Mouse (Mus musculus) forebrain, embryonic 16.5 days (tissue): ENCODE data around the gene Timm9. TPM values are rescaled to one million over a fixed set of nuclear protein-coding genes. Genes with fewer than 3 reads are reported as not detected.
"Not testable (repeated sequence)": the region's sequence is repeated elsewhere in the genome, so short reads cannot be mapped to it uniquely, and the experiment has no call there.

Source experiments
- ATAC-seq: fragments of 200-750 bp; cut with Nextera tagmentation; 2 replicates; pipeline ENCODE4 v1.8.0; 2017; ENCODE audit warnings: mild to moderate bottlenecking, moderate library complexity
- H3K27ac ChIP-seq: fragments of 300-500 bp; sonication (generic); 2 replicates; pipeline ENCODE4 v1.5.1; 2014; ENCODE audit warnings: low read length, control low read depth
- H3K27me3 ChIP-seq: fragments of 300-500 bp; sonication (generic); replicated peaks from 2 replicates; pipeline ENCODE4 v1.6.1; 2014; ENCODE audit warnings: low read length; ENCODE audit not compliant: control insufficient read depth, insufficient read depth
- H3K36me3 ChIP-seq: fragments of 300-500 bp; sonication (generic); 2 replicates; pipeline ENCODE4 v1.6.1; 2014; ENCODE audit not compliant: control insufficient read depth, insufficient read depth
- H3K4me1 ChIP-seq: fragments of 300-500 bp; sonication (generic); replicated peaks from 2 replicates; pipeline ENCODE4 v1.6.1; 2014; ENCODE audit warnings: low read length; ENCODE audit not compliant: control insufficient read depth, insufficient read depth
- H3K4me2 ChIP-seq: fragments of 300-500 bp; sonication (generic); 2 replicates; pipeline ENCODE4 v1.6.1; 2014; ENCODE audit warnings: mild to moderate bottlenecking, low read length, control low read depth
- H3K4me3 ChIP-seq: fragments of 300-500 bp; sonication (generic); replicated peaks from 2 replicates; pipeline ENCODE4 v1.5.1; 2014; ENCODE audit warnings: mild to moderate bottlenecking, low read length, control low read depth
- H3K9ac ChIP-seq: fragments of 300-500 bp; sonication (generic); replicated peaks from 2 replicates; pipeline ENCODE4 v1.6.1; 2014; ENCODE audit warnings: low read depth, low read length, control low read depth
- H3K9me3 ChIP-seq: fragments of 300-500 bp; sonication (generic); 2 replicates; pipeline ENCODE4 v1.6.1; 2016; ENCODE audit warnings: low read length; ENCODE audit not compliant: control insufficient read depth
- WGBS: fragments of 180-500 bp; shearing (Covaris S2); extraction: QIAGEN DNeasy Blood & Tissue Kit; methylation state at CpG from one replicate; pipeline ENCODE4 v1.1.7; 2014; 5-methylcytosine and 5-hydroxymethylcytosine counted together
- polyA plus RNA-seq: library from polyadenylated mRNA; unstranded; fragments of >200 nt; fragmentation: Nextera tagmentation; extraction: Ambion mirVana; gene quantifications from 2 replicates; pipeline ENCODE4 v1.2.1, GENCODE M21; 2015

Timm9 gene
- polyA plus RNA-seq, 1 experiment from 2014 or later = 105 TPM

DNA sequence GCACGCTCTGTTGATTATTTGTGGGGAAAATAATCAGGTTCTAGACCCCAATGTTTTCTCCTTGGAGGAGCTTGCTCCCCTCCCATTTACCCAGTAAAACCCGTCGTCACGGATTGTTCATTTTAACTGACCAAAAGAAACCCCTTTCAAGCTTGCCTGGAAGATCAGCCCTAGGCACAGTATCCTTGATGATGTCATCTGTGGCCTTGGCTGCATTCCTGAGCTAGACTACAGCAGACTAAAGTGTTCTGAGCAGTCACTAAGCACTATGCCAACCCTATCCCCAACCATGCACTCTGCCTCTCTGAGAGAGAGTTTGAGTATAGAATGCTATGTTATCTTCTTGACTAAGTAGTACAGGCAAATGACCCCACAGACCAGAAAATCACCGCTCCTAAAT lies 20.1 kb downstream of the Timm9 start:
- H3K27ac ChIP-seq = no peak overlapping the region
- WGBS = 59% methylated on average over 5 of the region's 5 CpGs
- H3K9ac ChIP-seq = no peak overlapping the region
- H3K27me3 ChIP-seq = no peaks in the 10 kb centered on the region
- H3K4me1 ChIP-seq = no peaks in the 10 kb centered on the region; the same call in 1 of the 2 replicates
- H3K4me2 ChIP-seq = no peak overlapping the region
- H3K4me3 ChIP-seq = no peak overlapping the region
- no peak for ATAC-seq
- H3K36me3 ChIP-seq = no peaks in the 10 kb centered on the region
- no peaks in the 10 kb centered on the region for H3K9me3 ChIP-seq

DNA sequence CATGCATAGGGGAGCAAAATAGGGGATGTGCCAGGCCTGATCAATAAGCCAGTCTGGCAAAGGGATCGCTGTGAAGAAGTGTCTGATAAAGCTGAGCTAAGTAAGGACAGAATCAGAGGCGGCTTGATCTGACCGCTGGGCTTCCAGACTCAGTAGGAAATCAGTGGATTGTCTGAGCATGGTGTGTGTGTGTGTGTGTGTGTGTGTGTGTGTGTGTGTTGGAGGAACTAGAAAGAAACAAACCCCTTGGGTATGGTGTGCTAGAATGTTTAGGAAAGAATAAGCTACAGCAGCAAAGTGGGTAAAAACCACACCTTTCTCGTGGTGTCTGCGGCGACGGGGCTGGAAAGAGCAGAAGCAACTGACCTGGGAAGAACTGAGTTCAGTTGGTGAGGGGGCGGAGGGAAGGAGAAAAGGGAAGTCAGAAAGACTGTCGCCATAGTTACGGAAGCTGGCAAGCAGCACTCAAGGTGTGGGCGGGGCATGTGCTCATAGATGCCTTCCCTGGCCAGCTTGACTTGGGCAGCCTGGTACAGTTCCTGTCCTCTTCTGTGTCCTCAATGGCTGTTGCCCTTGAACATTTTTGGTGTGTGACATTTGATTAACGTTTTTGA lies 22.7 kb downstream of the Timm9 start:
- no peak for ATAC-seq

DNA sequence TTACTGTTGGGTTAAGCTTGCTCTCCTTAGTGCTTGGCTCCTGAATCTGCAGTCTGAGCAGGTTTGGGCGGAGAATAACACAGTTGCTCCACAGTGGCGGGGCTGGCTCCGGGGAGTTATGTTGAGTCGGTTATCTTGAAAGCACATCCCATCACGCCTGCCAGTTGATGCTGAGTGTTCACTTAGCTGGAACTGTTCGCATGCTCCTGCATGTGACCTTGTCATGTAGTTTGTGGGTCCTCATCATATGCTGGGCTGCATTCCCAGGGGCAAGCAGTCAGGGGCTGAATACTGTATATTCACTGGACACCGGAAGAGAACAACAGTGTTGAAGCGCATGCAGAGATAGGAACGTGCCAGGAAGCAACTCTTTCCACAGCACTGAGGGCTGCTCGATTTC lies 23.4 kb downstream of the Timm9 start:
- H3K9me3 ChIP-seq = no peaks in the 10 kb centered on the region
- H3K4me3 ChIP-seq = no peak overlapping the region
- H3K4me2 ChIP-seq = no peak overlapping the region
- no peaks in the 10 kb centered on the region for H3K27me3 ChIP-seq
- no peaks in the 10 kb centered on the region for H3K36me3 ChIP-seq
- no peak for ATAC-seq
- 84% methylated on average over 10 of the region's 10 CpGs for WGBS
- H3K4me1 ChIP-seq = no peaks in the 10 kb centered on the region; the same call in 1 of the 2 replicates
- H3K27ac ChIP-seq = no peak overlapping the region
- no peak overlapping the region for H3K9ac ChIP-seq

More for the DNA sequence above, 22.7 kb downstream of the Timm9 start:
- Histone ChIP-seq H3K9me3 (no peaks in the 10 kb centered on the region), H3K4me2 (0 out of 2 replicates have a peak overlapping the region, but pooled peaks have one; percentile 4), H3K36me3 (no peaks in the 10 kb centered on the region), H3K4me3 (no peak overlapping the region), H3K27me3 (no peaks in the 10 kb centered on the region), H3K4me1 (no peaks in the 10 kb centered on the region; the same call in 1 of the 2 replicates), H3K9ac (no peak overlapping the region), H3K27ac (no peak overlapping the region)
- 28% methylated on average over 12 of the region's 12 CpGs for WGBS

DNA sequence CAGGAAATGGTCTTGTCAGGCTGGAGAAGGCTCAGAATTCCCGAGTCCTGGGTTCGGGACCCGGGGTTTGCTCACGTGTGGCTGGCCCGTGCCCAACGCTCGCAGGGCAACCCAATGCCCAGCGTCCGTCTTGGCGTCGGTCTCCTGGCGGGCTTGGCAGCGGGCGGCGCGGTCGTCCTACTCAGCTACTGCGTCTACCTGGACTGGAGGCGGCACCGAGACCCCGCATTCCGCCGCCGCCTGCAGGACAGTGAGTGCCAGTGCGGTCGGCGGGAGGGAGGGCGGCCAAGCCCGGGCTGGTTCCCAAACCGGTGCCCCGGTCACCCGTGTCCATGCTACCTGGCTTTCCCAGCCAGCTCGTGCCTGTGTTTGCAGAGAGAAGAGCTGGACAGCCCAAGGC lies 25.2 kb downstream of the Timm9 start, which contains the start of gene Tomm20l:
Gene Tomm20l, plus strand, starts transcription at position 98 of the 400 bp plus-strand sequence.
- Histone ChIP-seq H3K27ac (no peak within 1 kb of the TSS), H3K36me3 (no peaks in the 10 kb centered on the region), H3K27me3 (no peaks in the 10 kb centered on the region), H3K4me2 (peak within 1 kb of the TSS; percentile 35), H3K4me3 (peak within 1 kb of the TSS; percentile 17; the same call in 1 of the 2 replicates), H3K9ac (no peak within 1 kb of the TSS), H3K9me3 (no peaks in the 10 kb centered on the region), H3K4me1 (no peaks in the 10 kb centered on the region; the same call in 1 of the 2 replicates)
- ATAC-seq = no peak
- 4% methylated on average over 33 of the region's 33 CpGs for WGBS

DNA sequence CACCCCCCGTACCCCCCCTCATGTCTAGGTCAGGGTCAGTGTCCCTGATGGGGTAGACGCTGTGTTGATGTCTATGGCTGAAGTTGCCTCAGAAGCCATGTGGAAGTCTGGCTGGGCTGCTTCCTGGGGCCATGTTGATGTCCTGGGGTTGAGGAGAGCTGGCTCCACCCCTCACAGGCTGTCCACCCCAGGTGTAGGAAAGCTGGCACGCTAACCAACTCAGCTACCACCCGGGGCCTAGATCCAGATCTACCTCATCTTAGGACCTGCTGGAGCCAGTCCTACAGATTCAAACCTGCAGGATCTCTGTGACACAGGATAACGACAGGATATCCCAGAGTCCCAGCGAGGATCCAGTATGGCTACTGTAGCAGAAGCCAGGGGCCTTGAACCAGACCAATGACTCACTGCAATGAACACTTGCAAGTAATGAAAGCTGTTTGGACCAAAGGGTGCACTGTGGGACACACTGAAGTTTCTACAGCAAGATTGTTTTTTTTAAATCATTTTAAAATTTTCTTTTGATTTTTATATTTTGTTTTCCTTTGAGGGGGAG lies 29.2 kb downstream of the Timm9 start:
- WGBS = 89% methylated on average over 6 of the region's 6 CpGs
- Histone ChIP-seq H3K4me3 (no peak overlapping the region), H3K27me3 (no peaks in the 10 kb centered on the region), H3K36me3 (no peaks in the 10 kb centered on the region), H3K9me3 (no peaks in the 10 kb centered on the region), H3K4me1 (no peaks in the 10 kb centered on the region), H3K27ac (no peak overlapping the region), H3K4me2 (no peak overlapping the region), H3K9ac (no peak overlapping the region)
- no peak for ATAC-seq

DNA sequence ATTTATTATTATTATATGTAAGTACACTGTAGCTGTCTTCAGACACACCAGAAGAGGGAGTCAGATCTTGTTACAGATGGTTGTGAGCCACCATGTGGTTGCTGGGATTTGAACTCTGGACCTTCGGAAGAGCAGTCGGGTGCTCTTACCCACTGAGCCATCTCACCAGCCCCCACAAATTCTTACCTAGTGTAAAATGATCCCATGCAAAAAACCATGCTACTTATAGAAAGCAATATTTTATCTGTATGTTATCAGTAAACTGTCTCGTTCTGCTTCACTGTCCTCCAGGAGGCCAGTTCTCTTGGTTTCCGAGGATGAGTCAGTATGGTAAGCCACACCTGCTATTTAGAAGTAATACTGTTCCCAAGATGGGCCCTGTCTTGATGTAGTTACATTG lies 32.2 kb downstream of the Timm9 start:
- H3K9ac ChIP-seq, H3K9me3 ChIP-seq, ATAC-seq, H3K4me2 ChIP-seq, H3K27ac ChIP-seq, H3K27me3 ChIP-seq, H3K36me3 ChIP-seq, H3K4me1 ChIP-seq, H3K4me3 ChIP-seq: not testable (repeated sequence)
- WGBS = 89% methylated on average over 4 of the region's 4 CpGs

DNA sequence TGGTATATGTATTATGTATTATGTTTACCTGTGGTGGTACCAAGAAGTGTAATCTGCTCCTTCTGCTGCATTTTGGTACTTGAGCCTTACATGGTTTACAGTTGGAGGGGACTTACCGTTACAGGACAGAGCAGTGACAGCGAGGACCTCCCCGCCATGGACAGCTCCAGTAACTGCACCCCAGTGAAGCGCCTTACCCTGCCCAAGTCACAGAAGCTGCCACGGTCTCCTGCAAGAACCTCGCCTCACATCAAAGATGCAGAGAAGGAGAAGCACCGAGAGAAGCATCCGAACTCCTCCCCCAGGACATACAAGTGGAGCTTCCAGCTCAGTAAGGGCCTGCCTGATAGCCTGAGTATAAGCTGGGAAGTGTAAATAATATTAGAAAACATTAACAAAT lies 50.2 kb downstream of the Timm9 start:
- Histone ChIP-seq H3K36me3 (peaks cover 5% of the 10 kb centered on the region; the same call in 1 of the 2 replicates), H3K4me3 (no peak overlapping the region), H3K27ac (no peak overlapping the region), H3K4me2 (no peak overlapping the region), H3K9ac (no peak overlapping the region), H3K4me1 (no peaks in the 10 kb centered on the region), H3K27me3 (no peaks in the 10 kb centered on the region), H3K9me3 (no peaks in the 10 kb centered on the region)
- 93% methylated on average over 8 of the region's 8 CpGs for whole genome bisulfite sequencing
- ATAC-seq = no peak

Other genes with a start within 250 kb of the Timm9 start
- gene Actr10, start 198.8 kb downstream of the Timm9 start, polyA plus RNA-seq = 199 and 240 TPM in 2 replicates
- 575 and 587 TPM in 2 replicates for gene Psma3, start 162.1 kb downstream of the Timm9 start, polyA plus RNA-seq
- gene Arid4a, start 120.7 kb downstream of the Timm9 start, polyA plus RNA-seq = 51.2 and 52.1 TPM in 2 replicates
- not detected in 2 replicates for gene Tomm20l, start 25.3 kb downstream of the Timm9 start, polyA plus RNA-seq
- gene 2700049A03Rik, start 164 bp upstream of the Timm9 start, polyA plus RNA-seq = 18.4 and 18.6 TPM in 2 replicates
- gene Dact1, start 173.2 kb upstream of the Timm9 start, polyA plus RNA-seq = 31.1 and 31.4 TPM in 2 replicates